Mouse (Mus musculus) midbrain, embryonic 16.5 days (tissue): ENCODE data around the gene Gm21761. TPM values are rescaled to one million over a fixed set of nuclear protein-coding genes. Genes with fewer than 3 reads are reported as not detected.

Source experiments
- polyA plus RNA-seq: library from polyadenylated mRNA; unstranded; fragments of >200 nt; fragmentation: Nextera tagmentation; extraction: Ambion mirVana; gene quantifications from 2 replicates; pipeline ENCODE4 v1.2.1, GENCODE M21; 2015

Gene Gm21761
- polyA plus RNA-seq, 1 experiment from 2014 or later = not detected

Other genes starting within 250 kb of the Gm21761 start
- 635 and 644 TPM in 2 replicates for gene Hmgcs1, start 238.9 kb downstream of the Gm21761 start, polyA plus RNA-seq
- gene Nim1k, start 173.4 kb downstream of the Gm21761 start, polyA plus RNA-seq = 5.5 and 7.0 TPM in 2 replicates
- 27.4 and 30.8 TPM in 2 replicates for gene Zfp131, start 138.4 kb downstream of the Gm21761 start, polyA plus RNA-seq
- gene AF067063, start 99.1 kb downstream of the Gm21761 start, polyA plus RNA-seq = not detected in 2 replicates
- not detected in 2 replicates for gene D13Ertd608e, start 93.3 kb downstream of the Gm21761 start, polyA plus RNA-seq
- gene Tcstv1, start 34.5 kb downstream of the Gm21761 start, polyA plus RNA-seq = not detected in 2 replicates
- not detected in 2 replicates for gene B020031M17Rik, start 21.5 kb upstream of the Gm21761 start, polyA plus RNA-seq
- not detected in 2 replicates for gene Gm36079, start 97.7 kb upstream of the Gm21761 start, polyA plus RNA-seq
- gene Gm21188, start 122.9 kb upstream of the Gm21761 start, polyA plus RNA-seq = not detected in 2 replicates
- not detected in 2 replicates for gene Gm20767, start 211.0 kb upstream of the Gm21761 start, polyA plus RNA-seq
- gene Gm21818, start 243.2 kb upstream of the Gm21761 start, polyA plus RNA-seq = not detected in 2 replicates